Mouse (Mus musculus): ENCODE data around the gene 4930402F06Rik. TPM values are rescaled to one million over a fixed set of nuclear protein-coding genes. Genes with fewer than 3 reads are reported as not detected.

Gene 4930402F06Rik
- polyA plus RNA-seq, 1 experiment from 2014 or later, result not detected

DNA sequence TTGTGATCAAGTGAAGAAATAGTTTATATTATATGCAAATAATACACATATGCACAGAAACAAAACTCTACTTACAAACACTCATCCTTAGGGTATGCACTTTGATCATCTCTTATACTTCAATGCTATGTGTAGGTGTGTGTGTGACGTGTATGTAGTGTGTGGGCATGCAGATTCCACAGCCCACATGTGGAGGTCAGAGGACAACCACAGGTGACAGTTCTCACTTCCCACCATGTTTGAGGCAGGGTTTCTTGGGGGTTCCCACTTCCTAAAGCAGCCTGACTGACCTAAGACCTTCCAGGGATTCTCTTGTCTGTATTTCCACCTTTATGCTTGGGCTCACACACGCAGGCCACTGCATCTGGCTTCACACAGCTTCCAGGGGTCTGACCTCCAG, 15.3 kb upstream of the 4930402F06Rik start:
- WGBS, result 84% methylated on average over 2 of the region's 2 CpGs
- Histone ChIP-seq H3K9ac (replicated peaks) (no peak overlapping the region), H3K27me3 (no peaks in the 10 kb centered on the region), H3K4me1 (no peaks in the 10 kb centered on the region), H3K4me3 (no peak overlapping the region), H3K9me3 (no peaks in the 10 kb centered on the region), H3K27ac (replicated peaks) (no peak overlapping the region), H3K36me3 (no peaks in the 10 kb centered on the region), H3K4me2 (replicated peaks) (no peak overlapping the region)
- ATAC-seq (replicated peaks), result no peak

DNA sequence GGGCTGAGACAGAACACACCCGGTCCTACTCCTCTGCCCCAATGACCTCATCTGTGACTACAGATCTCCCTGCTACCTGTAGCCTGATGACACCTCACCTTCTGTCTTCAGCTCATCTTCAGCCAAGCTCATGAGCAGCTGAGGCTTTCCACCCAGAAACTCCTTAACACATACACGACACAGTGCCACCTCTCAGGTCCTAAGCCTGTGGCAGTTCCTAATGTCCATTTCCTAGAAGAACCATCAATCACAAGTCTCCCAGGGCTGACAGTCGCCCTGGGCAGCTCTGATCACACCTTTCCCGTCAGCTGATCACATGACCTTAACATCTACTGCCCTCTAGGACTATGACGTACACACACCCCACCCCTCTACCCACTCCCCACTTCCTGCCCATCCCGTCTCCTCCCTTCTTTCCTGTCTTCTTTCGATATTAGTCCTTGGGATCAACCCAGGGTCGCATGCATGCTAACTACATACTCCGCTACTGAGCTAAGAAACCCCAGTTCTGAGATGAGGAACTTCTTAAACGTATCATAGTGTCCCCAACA, 14.7 kb upstream of the 4930402F06Rik start:
- Histone ChIP-seq H3K4me2 (replicated peaks) (no peak overlapping the region), H3K27me3 (no peaks in the 10 kb centered on the region), H3K9me3 (no peaks in the 10 kb centered on the region), H3K4me1 (no peaks in the 10 kb centered on the region), H3K27ac (replicated peaks) (no peak overlapping the region), H3K9ac (replicated peaks) (no peak overlapping the region), H3K36me3 (no peaks in the 10 kb centered on the region), H3K4me3 (no peak overlapping the region)
- WGBS, result 79% methylated on average over 10 of the region's 10 CpGs
- no peak for ATAC-seq (replicated peaks)

DNA sequence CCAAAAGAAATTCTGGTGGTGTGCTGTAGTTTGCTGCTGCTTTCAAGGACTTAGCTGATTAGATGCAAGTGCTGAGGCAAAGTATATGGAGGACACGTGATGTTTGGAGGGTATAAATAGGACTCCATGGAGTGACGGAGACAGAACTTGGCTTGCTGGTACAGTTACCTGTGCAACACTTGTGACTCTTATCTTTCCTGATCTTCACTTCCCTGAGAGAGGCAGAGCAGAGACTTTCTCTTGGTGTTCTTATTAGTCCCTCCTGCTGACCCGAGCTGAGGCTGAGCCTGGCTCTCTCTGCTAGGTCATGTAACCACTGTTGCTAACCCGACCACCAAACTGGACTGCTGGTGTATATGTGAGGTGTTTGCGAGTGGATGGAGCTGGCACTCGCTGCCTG, 12.5 kb upstream of the 4930402F06Rik start:
- WGBS, result 89% methylated on average over 6 of the region's 6 CpGs
- no peaks in the 10 kb centered on the region for H3K4me1 ChIP-seq
- ATAC-seq (replicated peaks), result no peak
- H3K9ac ChIP-seq (replicated peaks), result no peak overlapping the region
- no peak overlapping the region for H3K27ac ChIP-seq (replicated peaks)
- H3K36me3 ChIP-seq, result no peaks in the 10 kb centered on the region
- H3K4me3 ChIP-seq, result no peak overlapping the region
- no peaks in the 10 kb centered on the region for H3K9me3 ChIP-seq
- H3K27me3 ChIP-seq, result no peaks in the 10 kb centered on the region
- H3K4me2 ChIP-seq (replicated peaks), result no peak overlapping the region

- H3K4me3 ChIP-seq, result no peak overlapping the region
- H3K4me2 ChIP-seq (replicated peaks), result no peak overlapping the region
- H3K4me1 ChIP-seq, result no peaks in the 10 kb centered on the region
- H3K36me3 ChIP-seq, result no peaks in the 10 kb centered on the region
- H3K27me3 ChIP-seq, result no peaks in the 10 kb centered on the region
- no peak overlapping the region for H3K27ac ChIP-seq (replicated peaks)
- ATAC-seq (replicated peaks), result no peak
- H3K9me3 ChIP-seq, result no peaks in the 10 kb centered on the region
- WGBS, result 79% methylated on average over 5 of the region's 5 CpGs
- no peak overlapping the region for H3K9ac ChIP-seq (replicated peaks)
Measured at GRCm38 (mm10) chr2:35408409-35409110, 11.6 kb upstream of the 4930402F06Rik start.

DNA sequence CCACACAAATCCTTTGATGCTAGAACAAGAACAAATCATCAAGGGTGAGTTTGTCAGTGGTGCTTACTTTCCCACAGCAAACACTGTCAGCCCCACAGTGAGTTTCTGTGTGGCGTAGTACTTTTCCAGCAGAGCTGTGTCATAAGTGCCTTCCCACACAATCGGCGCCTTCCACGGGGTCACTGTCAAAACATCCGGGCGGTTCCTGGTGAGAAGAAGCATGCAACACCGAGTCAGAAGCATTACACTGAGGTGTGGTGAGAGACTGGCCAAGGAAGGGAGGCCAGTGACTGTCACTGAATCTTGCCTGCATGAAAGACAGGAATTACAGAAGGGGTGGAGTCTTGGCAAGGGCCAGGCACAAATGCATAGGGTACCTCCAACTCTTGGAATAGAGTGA, 10.9 kb upstream of the 4930402F06Rik start:
- no peaks in the 10 kb centered on the region for H3K36me3 ChIP-seq
- 83% methylated on average over 7 of the region's 7 CpGs for WGBS
- H3K4me1 ChIP-seq, result no peaks in the 10 kb centered on the region
- H3K9me3 ChIP-seq, result no peaks in the 10 kb centered on the region
- no peak overlapping the region for H3K4me2 ChIP-seq (replicated peaks)
- no peak overlapping the region for H3K27ac ChIP-seq (replicated peaks)
- H3K4me3 ChIP-seq, result no peak overlapping the region
- no peaks in the 10 kb centered on the region for H3K27me3 ChIP-seq
- no peak for ATAC-seq (replicated peaks)
- H3K9ac ChIP-seq (replicated peaks), result no peak overlapping the region

DNA sequence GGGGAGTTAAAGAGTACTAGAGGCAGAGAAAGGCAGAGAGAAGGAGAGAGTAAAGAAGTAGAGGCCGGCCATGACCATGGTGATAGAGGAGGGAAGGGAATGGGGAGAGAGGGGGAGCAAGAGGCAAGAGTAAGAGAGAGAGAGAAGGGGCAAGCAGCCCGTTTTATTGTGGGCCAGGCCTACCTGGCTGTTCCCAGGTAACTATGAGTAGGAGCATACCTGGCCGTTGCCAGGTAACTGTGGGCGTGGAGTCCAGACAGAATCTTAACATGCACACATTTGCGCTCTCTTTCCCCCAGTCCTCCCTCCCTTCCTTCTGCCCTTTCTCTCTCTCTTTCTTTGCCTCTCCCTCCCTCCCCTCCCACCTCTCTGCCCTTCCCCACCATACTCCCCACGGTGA, 10.3 kb upstream of the 4930402F06Rik start:
- no peaks in the 10 kb centered on the region for H3K4me1 ChIP-seq
- H3K4me2 ChIP-seq (replicated peaks), result no peak overlapping the region
- no peaks in the 10 kb centered on the region for H3K36me3 ChIP-seq
- no peaks in the 10 kb centered on the region for H3K27me3 ChIP-seq
- no peak overlapping the region for H3K9ac ChIP-seq (replicated peaks)
- ATAC-seq (replicated peaks), result no peak
- 83% methylated on average over 6 of the region's 6 CpGs for WGBS
- no peaks in the 10 kb centered on the region for H3K9me3 ChIP-seq
- H3K4me3 ChIP-seq, result no peak overlapping the region
- no peak overlapping the region for H3K27ac ChIP-seq (replicated peaks)

GRCm38 (mm10) chr2:35406611-35407010, 9.6 kb upstream of the 4930402F06Rik start:
- ATAC-seq (replicated peaks), result no peak
- 76% methylated on average over 1 of the region's 1 CpGs for WGBS
- Histone ChIP-seq H3K27me3 (no peaks in the 10 kb centered on the region), H3K4me1 (no peaks in the 10 kb centered on the region), H3K4me3 (no peak overlapping the region), H3K9ac (replicated peaks) (no peak overlapping the region), H3K36me3 (no peaks in the 10 kb centered on the region), H3K9me3 (no peaks in the 10 kb centered on the region), H3K4me2 (replicated peaks) (no peak overlapping the region), H3K27ac (replicated peaks) (no peak overlapping the region)

- Histone ChIP-seq H3K4me3 (no peak overlapping the region), H3K36me3 (no peaks in the 10 kb centered on the region), H3K27me3 (no peaks in the 10 kb centered on the region), H3K27ac (replicated peaks) (no peak overlapping the region), H3K9ac (replicated peaks) (no peak overlapping the region), H3K4me2 (replicated peaks) (no peak overlapping the region), H3K4me1 (no peaks in the 10 kb centered on the region), H3K9me3 (no peaks in the 10 kb centered on the region)
- ATAC-seq (replicated peaks), result no peak
- WGBS, result 91% methylated on average over 16 of the region's 16 CpGs
Measured at GRCm38 (mm10) chr2:35402391-35402790, 5.4 kb upstream of the 4930402F06Rik start.

- 91% methylated on average over 7 of the region's 7 CpGs for WGBS
Measured at GRCm38 (mm10) chr2:35400739-35401138, 3.8 kb upstream of the 4930402F06Rik start.

DNA sequence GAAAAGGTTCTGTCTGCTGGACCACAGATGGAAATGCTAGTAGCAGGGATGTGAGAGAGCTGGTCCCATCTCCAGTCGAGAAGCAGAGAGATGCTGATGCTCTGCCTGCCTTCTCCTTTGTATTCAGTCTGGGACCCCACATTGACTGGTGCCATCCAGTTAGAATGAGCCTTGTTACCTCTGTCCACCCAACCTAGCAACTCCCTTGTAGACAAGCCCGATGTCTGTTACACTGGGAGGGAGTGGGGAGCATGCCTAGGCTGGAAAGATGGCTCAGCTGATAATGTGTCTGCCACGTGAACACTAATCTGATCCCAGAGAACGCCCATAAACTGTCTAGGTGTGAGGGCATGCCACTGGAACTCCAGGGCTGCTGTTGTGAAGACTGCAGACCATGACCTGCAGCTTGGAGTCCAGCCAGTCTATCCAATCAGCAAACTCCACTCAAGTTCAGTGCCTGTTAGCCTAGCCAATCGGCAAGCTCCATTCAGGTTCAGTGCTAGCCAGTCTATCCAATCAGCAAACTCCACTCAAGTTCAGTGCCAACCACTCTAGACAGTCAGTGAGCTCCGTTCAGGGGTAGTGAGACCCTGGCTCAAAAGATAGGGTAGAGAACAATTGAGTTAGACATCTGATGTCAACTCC, 1.3 kb upstream of the 4930402F06Rik start:
- ATAC-seq (replicated peaks), result no peak
- no peaks in the 10 kb centered on the region for H3K9me3 ChIP-seq
- H3K4me3 ChIP-seq, result no peak overlapping the region

More at GRCm38 (mm10) chr2:35400739-35401138, 3.8 kb upstream of the 4930402F06Rik start:
- Histone ChIP-seq H3K9me3 (no peaks in the 10 kb centered on the region), H3K9ac (replicated peaks) (no peak overlapping the region), H3K4me1 (peaks cover 5% of the 10 kb centered on the region; the same call in 1 of the 2 replicates), H3K4me3 (no peak overlapping the region), H3K4me2 (replicated peaks) (no peak overlapping the region), H3K36me3 (no peaks in the 10 kb centered on the region), H3K27me3 (no peaks in the 10 kb centered on the region), H3K27ac (replicated peaks) (no peak overlapping the region)
- ATAC-seq (replicated peaks), result no peak

GRCm38 (mm10) chr2:35397590-35398173, 707 bp upstream of the 4930402F06Rik start:
- H3K27ac ChIP-seq (replicated peaks), result no peak overlapping the region
- H3K4me1 ChIP-seq, result peaks cover 5% of the 10 kb centered on the region; the same call in 1 of the 2 replicates
- H3K4me2 ChIP-seq (replicated peaks), result no peak overlapping the region
- no peaks in the 10 kb centered on the region for H3K27me3 ChIP-seq
- no peaks in the 10 kb centered on the region for H3K9me3 ChIP-seq
- no peak for ATAC-seq (replicated peaks)
- H3K9ac ChIP-seq (replicated peaks), result no peak overlapping the region
- 57% methylated on average over 11 of the region's 11 CpGs for WGBS
- H3K4me3 ChIP-seq, result no peak overlapping the region
- no peaks in the 10 kb centered on the region for H3K36me3 ChIP-seq

More for the DNA sequence above, 1.3 kb upstream of the 4930402F06Rik start:
- Histone ChIP-seq H3K4me2 (replicated peaks) (no peak overlapping the region), H3K9ac (replicated peaks) (no peak overlapping the region), H3K4me1 (peaks cover 5% of the 10 kb centered on the region; the same call in 1 of the 2 replicates), H3K27me3 (no peaks in the 10 kb centered on the region), H3K27ac (replicated peaks) (no peak overlapping the region), H3K36me3 (no peaks in the 10 kb centered on the region)
- WGBS, result 86% methylated on average over 6 of the region's 6 CpGs

- Histone ChIP-seq H3K27me3 (no peaks in the 10 kb centered on the region), H3K4me3 (no peak overlapping the region), H3K4me2 (replicated peaks) (no peak overlapping the region), H3K27ac (replicated peaks) (no peak overlapping the region), H3K4me1 (no peaks in the 10 kb centered on the region), H3K36me3 (no peaks in the 10 kb centered on the region), H3K9me3 (no peaks in the 10 kb centered on the region), H3K9ac (replicated peaks) (no peak overlapping the region)
- ATAC-seq (replicated peaks), result no peak
- 80% methylated on average over 9 of the region's 9 CpGs for WGBS
Measured at GRCm38 (mm10) chr2:35385441-35385871, 11.5 kb downstream of the 4930402F06Rik start.
